Mouse (Mus musculus): Measurements from ENCODE around the gene Cav1.

DNA sequence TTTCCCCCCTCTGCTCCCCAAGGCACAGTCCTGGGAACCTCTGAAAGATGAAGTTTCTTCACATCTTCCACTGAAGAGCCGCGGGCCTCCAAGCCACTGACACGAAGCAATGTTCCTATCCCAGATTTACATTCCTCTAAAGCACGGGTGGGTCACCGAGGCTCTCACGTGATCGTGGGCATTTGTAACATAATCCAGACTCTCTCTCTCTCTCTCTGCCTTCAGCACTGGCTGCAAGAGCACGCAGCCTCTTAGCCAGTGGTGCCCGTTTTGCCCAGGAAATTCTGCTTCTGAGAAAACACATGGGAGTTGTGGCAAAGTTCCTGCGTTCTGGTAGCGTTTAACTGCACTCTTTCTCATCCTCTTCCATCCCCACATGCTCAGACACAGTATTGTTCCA is 21.1 kb downstream of the Cav1 start:
- TF ChIP-seq CTCF (IDR thresholded peaks at IDR 0.05; ENCODE audit: control insufficient read depth, insufficient read depth, low read length), result no peak
- no peak for TF ChIP-seq POLR2A (IDR thresholded peaks at IDR 0.05; ENCODE audit: borderline replicate concordance, control insufficient read depth, low read depth, low read length)

All from bone marrow, adult 2 months (tissue).